Mouse (Mus musculus): ENCODE results near the gene Slc17a1. TPM values are rescaled to one million over a fixed set of nuclear protein-coding genes. Genes with fewer than 3 reads are reported as not detected.

The Slc17a1 gene
- polyA plus RNA-seq, 1 experiment, result 0.13 TPM

DNA sequence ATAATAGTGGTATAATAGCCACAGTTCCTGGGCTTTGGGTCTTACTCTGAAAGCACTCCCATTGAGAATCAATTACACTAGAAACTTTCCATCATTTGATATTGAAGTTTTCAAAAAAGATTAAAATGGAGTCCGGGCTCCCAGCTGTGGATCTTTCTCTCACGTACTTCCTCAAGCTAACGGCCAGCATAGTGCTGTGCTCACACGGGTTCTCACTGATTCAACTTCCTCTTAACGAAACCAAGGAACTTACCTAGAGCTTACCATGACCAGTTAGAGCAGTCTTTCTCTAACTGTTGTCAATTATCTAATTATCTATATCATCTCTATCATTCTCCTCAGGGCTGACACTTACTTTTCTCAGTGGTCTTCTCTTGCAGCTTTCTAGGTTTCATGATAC is 12.1 kb downstream of the Slc17a1 start:
- WGBS, result 13% methylated on average over 5 of the region's 5 CpGs
- DNase-seq, result no peak
- TF ChIP-seq POLR2A (IDR thresholded peaks at IDR 0.05; ENCODE audit: control insufficient read depth, extremely low read depth, insufficient read depth, low read length, poor library complexity), result no peak
- no peak for TF ChIP-seq CTCF (IDR thresholded peaks at IDR 0.05; ENCODE audit: borderline replicate concordance, control insufficient read depth, extremely low read depth, insufficient read depth, low read length, poor library complexity)

DNA sequence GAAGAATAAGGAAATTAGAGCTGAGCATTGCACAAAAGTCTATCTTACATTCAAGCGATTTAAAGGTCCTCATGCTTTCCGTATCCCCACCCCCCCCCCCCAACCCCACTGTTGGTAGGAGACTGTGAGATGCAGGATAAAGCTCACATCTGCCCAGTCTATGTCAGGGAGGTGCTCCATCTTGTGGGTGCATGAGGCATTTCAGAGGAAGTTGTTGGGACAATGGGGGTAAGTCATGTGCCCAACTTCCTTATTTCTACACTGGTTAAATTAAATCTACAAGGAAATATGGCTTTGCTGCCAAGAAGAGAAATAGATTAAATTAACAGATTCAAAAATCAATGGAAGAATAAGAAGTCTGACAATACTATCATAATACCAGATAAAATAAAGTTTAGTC is 18.0 kb downstream of the Slc17a1 start:
- 13% methylated on average over 2 of the region's 2 CpGs for WGBS

More for the DNA sequence above, 12.1 kb downstream of the Slc17a1 start:
- H3K36me3 ChIP-seq (ENCODE audit: control insufficient read depth, insufficient read depth, low read length), result no peaks in the 10 kb centered on the region
- H3K27ac ChIP-seq (ENCODE audit: control insufficient read depth, insufficient read depth, low read length), result no peak overlapping the region
- no peaks in the 10 kb centered on the region for H3K27me3 ChIP-seq (ENCODE audit: control insufficient read depth, insufficient read depth, low read length)
- H3K4me3 ChIP-seq (ENCODE audit: control insufficient read depth, insufficient read depth, low read length), result no peak overlapping the region
- no peaks in the 10 kb centered on the region for H3K4me1 ChIP-seq (replicated peaks; ENCODE audit: control insufficient read depth, insufficient read depth, low read length)

DNA sequence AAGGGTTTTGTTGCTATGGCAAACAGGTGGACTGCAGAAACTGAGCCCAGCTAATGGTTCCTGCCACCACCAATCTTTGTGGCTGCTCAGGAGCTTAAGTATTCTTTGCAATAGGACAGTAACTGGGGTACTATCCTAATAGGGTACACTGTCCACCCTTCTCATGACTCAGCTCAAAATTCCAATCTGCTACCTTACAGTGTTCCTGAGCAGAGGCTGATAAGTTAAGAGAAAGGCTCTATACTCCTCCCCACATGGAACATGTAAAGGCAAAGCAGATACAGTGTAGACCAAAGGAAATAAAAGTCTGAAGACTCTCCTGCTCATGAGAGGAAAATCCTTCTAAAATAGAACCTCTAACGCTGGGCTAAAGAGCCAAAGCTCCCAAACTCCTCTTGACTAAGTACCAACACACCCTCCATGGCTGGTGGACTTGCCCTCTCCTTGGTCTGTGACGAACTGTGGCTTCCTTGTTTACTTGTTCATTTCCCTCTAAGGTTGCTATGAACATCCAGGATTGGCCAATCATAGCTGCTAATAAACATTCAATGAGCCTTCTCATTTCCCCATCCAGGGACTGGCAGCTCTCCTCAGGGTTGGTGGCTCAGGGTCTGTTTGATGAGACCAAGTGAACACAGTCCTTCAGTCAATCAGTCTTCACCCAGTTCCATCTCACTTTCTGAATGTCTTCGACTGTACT is 19.6 kb downstream of the Slc17a1 start:
- H3K4me1 ChIP-seq (replicated peaks; ENCODE audit: control insufficient read depth, insufficient read depth, low read length), result no peaks in the 10 kb centered on the region
- no peaks in the 10 kb centered on the region for H3K27me3 ChIP-seq (ENCODE audit: control insufficient read depth, insufficient read depth, low read length)
- DNase-seq, result no peak
- H3K36me3 ChIP-seq (ENCODE audit: control insufficient read depth, insufficient read depth, low read length), result no peaks in the 10 kb centered on the region
- H3K4me3 ChIP-seq (ENCODE audit: control insufficient read depth, insufficient read depth, low read length), result no peak overlapping the region
- H3K27ac ChIP-seq (ENCODE audit: control insufficient read depth, insufficient read depth, low read length), result no peak overlapping the region
- WGBS, result 92% methylated on average over 3 of the region's 3 CpGs
- TF ChIP-seq CTCF (IDR thresholded peaks at IDR 0.05; ENCODE audit: borderline replicate concordance, control insufficient read depth, extremely low read depth, insufficient read depth, low read length, poor library complexity) (no peak), POLR2A (IDR thresholded peaks at IDR 0.05; ENCODE audit: control insufficient read depth, extremely low read depth, insufficient read depth, low read length, poor library complexity) (no peak)

More for the DNA sequence above, 18.0 kb downstream of the Slc17a1 start:
- Histone ChIP-seq H3K36me3 (ENCODE audit: control insufficient read depth, insufficient read depth, low read length) (no peaks in the 10 kb centered on the region), H3K27me3 (ENCODE audit: control insufficient read depth, insufficient read depth, low read length) (no peaks in the 10 kb centered on the region), H3K4me1 (replicated peaks; ENCODE audit: control insufficient read depth, insufficient read depth, low read length) (no peaks in the 10 kb centered on the region), H3K4me3 (ENCODE audit: control insufficient read depth, insufficient read depth, low read length) (no peak overlapping the region), H3K27ac (ENCODE audit: control insufficient read depth, insufficient read depth, low read length) (no peak overlapping the region)
- DNase-seq, result peak; percentile 37
- TF ChIP-seq POLR2A (IDR thresholded peaks at IDR 0.05; ENCODE audit: control insufficient read depth, extremely low read depth, insufficient read depth, low read length, poor library complexity) (no peak), CTCF (IDR thresholded peaks at IDR 0.05; ENCODE audit: borderline replicate concordance, control insufficient read depth, extremely low read depth, insufficient read depth, low read length, poor library complexity) (no peak)

DNA sequence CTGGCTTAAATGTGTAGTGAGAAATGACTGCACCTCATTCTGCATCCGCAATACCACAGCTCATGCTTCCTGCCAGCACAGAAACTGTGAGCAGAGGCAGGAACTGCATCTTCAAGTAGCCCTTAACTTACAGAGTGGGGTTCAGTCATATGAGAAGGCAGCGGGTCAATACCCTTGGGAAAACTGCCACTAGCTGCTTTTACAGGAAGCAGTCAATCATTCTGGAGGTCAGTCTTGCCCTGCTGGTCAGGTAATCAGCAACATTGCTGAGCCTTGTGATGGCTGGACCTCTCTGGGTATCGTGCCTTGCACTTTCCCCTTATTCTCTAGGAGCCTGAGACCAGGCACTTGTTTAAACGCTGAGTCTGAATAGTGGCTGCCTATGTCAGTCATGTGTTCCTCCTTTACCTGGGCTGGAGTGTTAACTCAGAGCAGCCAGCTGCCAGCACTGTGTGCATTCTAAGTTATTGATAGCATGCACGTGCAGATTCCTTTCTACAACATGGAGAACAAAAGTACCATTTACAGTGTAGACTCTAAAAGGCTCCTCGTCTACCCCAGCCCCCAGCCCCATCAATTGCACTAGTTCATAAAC is 21.6 kb downstream of the Slc17a1 start:
- whole genome bisulfite sequencing, result 88% methylated on average over 6 of the region's 6 CpGs
- no peaks in the 10 kb centered on the region for H3K36me3 ChIP-seq (ENCODE audit: control insufficient read depth, insufficient read depth, low read length)
- no peak overlapping the region for H3K4me3 ChIP-seq (ENCODE audit: control insufficient read depth, insufficient read depth, low read length)
- no peak for DNase-seq
- no peak overlapping the region for H3K27ac ChIP-seq (ENCODE audit: control insufficient read depth, insufficient read depth, low read length)
- TF ChIP-seq POLR2A (IDR thresholded peaks at IDR 0.05; ENCODE audit: control insufficient read depth, extremely low read depth, insufficient read depth, low read length, poor library complexity) (no peak), CTCF (IDR thresholded peaks at IDR 0.05; ENCODE audit: borderline replicate concordance, control insufficient read depth, extremely low read depth, insufficient read depth, low read length, poor library complexity) (no peak)
- no peaks in the 10 kb centered on the region for H3K4me1 ChIP-seq (replicated peaks; ENCODE audit: control insufficient read depth, insufficient read depth, low read length)
- no peaks in the 10 kb centered on the region for H3K27me3 ChIP-seq (ENCODE audit: control insufficient read depth, insufficient read depth, low read length)

DNA sequence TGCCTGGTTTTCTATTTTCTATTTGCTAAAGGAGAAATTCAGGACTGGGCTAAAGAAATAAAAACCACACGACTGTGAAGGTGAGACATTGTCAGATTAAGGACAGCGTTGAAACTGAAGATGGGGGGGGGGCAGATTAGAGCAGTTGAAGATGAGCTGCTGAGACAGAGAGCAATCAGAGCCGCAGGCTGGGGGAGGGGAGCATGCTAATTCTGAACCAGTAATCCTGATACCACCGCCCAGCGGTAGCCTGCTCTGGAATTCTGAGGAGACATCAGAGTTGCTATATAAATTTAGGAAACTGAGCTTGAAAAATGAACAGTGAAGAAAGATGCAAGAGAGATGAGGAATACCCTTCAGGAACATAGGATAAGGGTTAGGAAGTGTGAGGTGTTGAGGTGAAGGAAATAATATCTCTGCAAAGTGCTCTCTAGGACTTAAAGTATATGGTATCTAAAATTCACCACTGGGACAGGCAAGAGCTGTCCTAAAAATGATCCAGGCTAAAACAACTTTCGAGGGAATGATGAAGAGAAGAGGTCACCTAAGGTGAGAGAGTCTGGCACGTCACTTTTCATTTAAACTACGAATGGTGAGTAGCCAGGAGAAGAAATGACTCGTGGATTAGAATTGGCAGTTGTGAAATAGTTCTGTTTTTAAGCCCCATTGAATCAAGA is 25.2 kb downstream of the Slc17a1 start:
- Histone ChIP-seq H3K27ac (ENCODE audit: control insufficient read depth, insufficient read depth, low read length) (no peak overlapping the region), H3K4me3 (ENCODE audit: control insufficient read depth, insufficient read depth, low read length) (no peak overlapping the region), H3K36me3 (ENCODE audit: control insufficient read depth, insufficient read depth, low read length) (no peaks in the 10 kb centered on the region), H3K4me1 (replicated peaks; ENCODE audit: control insufficient read depth, insufficient read depth, low read length) (no peaks in the 10 kb centered on the region), H3K27me3 (ENCODE audit: control insufficient read depth, insufficient read depth, low read length) (no peaks in the 10 kb centered on the region)
- no peak for DNase-seq
- TF ChIP-seq POLR2A (IDR thresholded peaks at IDR 0.05; ENCODE audit: control insufficient read depth, extremely low read depth, insufficient read depth, low read length, poor library complexity) (no peak), CTCF (IDR thresholded peaks at IDR 0.05; ENCODE audit: borderline replicate concordance, control insufficient read depth, extremely low read depth, insufficient read depth, low read length, poor library complexity) (no peak)
- 85% methylated on average over 9 of the region's 9 CpGs for WGBS

DNA sequence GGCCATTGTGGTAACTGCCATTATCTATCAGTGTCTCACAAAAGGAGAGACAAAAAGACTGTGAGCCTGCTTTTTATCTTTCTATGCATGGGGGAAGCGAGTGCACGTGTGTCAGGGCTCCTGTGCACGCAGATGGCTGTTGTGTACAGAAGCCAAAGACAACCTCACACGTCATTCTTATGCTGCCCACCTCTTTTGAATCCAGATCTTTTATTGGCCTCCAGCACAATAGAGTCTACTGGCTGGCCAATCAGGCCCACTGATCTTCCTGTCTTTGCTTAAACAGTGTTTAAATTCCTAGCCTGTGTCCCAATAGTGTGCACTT is 25.7 kb downstream of the Slc17a1 start:
- no peak overlapping the region for H3K4me3 ChIP-seq (ENCODE audit: control insufficient read depth, insufficient read depth, low read length)
- DNase-seq, result no peak
- no peak for TF ChIP-seq CTCF (IDR thresholded peaks at IDR 0.05; ENCODE audit: borderline replicate concordance, control insufficient read depth, extremely low read depth, insufficient read depth, low read length, poor library complexity)
- no peak for TF ChIP-seq POLR2A (IDR thresholded peaks at IDR 0.05; ENCODE audit: control insufficient read depth, extremely low read depth, insufficient read depth, low read length, poor library complexity)
- 86% methylated on average over 4 of the region's 4 CpGs for WGBS
- H3K36me3 ChIP-seq (ENCODE audit: control insufficient read depth, insufficient read depth, low read length), result no peaks in the 10 kb centered on the region
- H3K27ac ChIP-seq (ENCODE audit: control insufficient read depth, insufficient read depth, low read length), result no peak overlapping the region
- no peaks in the 10 kb centered on the region for H3K4me1 ChIP-seq (replicated peaks; ENCODE audit: control insufficient read depth, insufficient read depth, low read length)
- no peaks in the 10 kb centered on the region for H3K27me3 ChIP-seq (ENCODE audit: control insufficient read depth, insufficient read depth, low read length)

Measured in thymus, adult 2 months (tissue).